Mouse (Mus musculus): ENCODE measurements around the gene Top3a. TPM values are rescaled to one million over a fixed set of nuclear protein-coding genes. Genes with fewer than 3 reads are reported as not detected.
"Not testable (repeated sequence)": the region's sequence is repeated elsewhere in the genome, so short reads cannot be mapped to it uniquely, and the experiment has no call there.

Top3a gene
- polyA plus RNA-seq (2015; fragmentation: Nextera tagmentation; extraction: Ambion mirVana): 6.7 and 8.5 TPM in 2 replicates

DNA sequence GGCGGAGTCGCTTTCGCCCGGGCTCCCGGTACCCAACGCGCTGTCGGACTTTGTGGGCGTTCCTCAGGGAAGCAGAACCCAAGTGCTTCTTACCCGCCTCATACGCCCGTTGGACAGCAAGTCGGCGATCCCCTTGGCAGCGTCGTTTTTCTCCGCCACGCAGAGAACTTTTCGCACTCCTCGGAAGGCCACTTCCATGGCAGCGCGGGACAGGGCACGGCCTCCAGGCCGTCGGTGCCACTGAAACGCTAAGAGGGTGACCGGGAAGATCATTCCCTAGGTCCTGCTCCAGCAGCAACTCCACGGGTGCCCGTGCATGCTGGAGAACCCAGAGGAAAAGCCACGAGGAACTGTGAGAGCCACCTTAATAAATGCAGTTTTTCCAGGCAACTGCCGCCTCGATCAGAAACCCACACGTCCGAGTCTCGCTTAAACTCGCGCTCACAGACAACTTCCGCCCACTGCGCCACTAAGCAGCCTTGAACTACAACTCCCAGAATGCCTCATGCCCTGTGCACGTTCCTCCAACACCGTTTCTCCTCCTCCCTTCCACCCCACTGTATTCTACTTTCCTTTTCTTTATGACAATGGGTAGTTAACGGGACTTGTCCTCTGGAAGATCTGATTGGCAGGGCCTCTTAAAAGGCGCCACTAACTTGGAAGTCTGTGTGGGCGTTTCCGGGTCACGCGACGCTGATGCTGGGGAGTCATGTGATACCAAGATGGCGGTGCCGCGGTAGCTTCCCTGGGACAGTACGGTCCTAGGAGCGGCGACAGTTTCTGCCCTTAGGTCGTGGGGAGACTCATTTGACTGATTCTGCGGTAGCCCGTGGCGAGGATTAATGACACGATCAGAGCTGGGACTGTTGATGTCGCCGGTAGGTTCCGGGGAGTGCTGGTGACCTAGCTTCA is at the start of gene Top3a, which contains the start of gene Smcr8:
Top3a (minus strand) TSS at position 537 of the 912 bp plus-strand sequence.
Smcr8 (plus strand) TSS at position 696 of the 912 bp plus-strand sequence.
- Histone ChIP-seq H3K36me3 (peaks cover 28% of the 10 kb centered on the region), H3K9ac (peak within 1 kb of the TSS; percentile 87), H3K27ac (peak within 1 kb of the TSS; percentile 91), H3K4me1 (replicated peaks) (peaks cover 74% of the 10 kb centered on the region), H3K4me3 (replicated peaks) (peak within 1 kb of the TSS; percentile 85), H3K4me2 (peak within 1 kb of the TSS; percentile 91), H3K27me3 (no peaks in the 10 kb centered on the region), H3K9me3 (replicated peaks) (no peaks in the 10 kb centered on the region)
- peak; percentile 91 for ATAC-seq (ENCODE audit: low read depth)
- under 1% methylated on average over 62 of the region's 62 CpGs for WGBS (ENCODE audit: insufficient replicate concordance)
- DNase-seq: peak; percentile 80

DNA sequence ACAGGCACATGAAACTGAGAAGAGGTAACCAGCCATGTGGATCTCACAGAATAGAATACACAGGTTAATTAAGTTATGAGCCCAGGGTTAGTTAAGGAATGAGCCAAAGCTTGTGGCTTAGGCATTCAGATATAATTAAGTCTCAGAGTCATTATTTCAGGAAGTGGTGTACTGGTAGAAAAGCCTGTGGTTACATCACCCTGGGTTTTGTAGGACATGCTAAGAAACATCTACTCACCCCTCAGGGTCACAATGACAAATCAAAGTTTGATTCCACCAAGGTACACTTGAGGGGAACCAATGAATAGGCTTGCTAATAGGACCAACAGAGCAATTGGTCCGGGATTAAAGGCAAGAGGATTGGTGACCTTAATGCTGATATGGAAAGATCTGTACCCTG is 49.5 kb upstream of the Top3a start:
- no peaks in the 10 kb centered on the region for H3K27me3 ChIP-seq
- H3K9me3 ChIP-seq (replicated peaks): no peaks in the 10 kb centered on the region
- ATAC-seq (ENCODE audit: low read depth) (no peak), DNase-seq (no peak)
- H3K36me3 ChIP-seq: no peaks in the 10 kb centered on the region
- no peak overlapping the region for H3K27ac ChIP-seq
- WGBS (ENCODE audit: insufficient replicate concordance): 31% methylated on average over 1 of the region's 1 CpGs
- H3K4me2 ChIP-seq: no peak overlapping the region
- peaks cover 17% of the 10 kb centered on the region for H3K4me1 ChIP-seq (replicated peaks)
- no peak overlapping the region for H3K9ac ChIP-seq
- H3K4me3 ChIP-seq (replicated peaks): no peak overlapping the region

DNA sequence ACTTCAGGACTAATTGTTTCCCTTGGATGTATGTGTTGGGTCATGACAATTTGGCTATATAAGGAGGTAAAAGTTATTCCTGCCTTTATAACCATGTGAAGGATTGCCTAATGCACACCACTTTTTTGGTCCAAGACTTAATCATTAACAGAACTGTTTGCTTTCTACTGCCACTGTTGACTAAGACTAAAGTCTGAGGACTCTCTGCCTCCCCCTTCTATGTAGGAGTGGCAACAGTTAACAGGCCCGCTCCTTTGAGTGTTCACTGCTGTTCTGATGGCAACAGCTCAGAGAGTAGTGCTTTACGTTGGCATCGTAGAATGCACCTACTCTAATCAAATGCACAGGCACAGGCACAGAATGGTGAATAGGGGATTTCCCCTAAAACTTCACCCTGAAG is 48.0 kb upstream of the Top3a start:
- no peak overlapping the region for H3K4me3 ChIP-seq (replicated peaks)
- H3K4me2 ChIP-seq: no peak overlapping the region
- no peak overlapping the region for H3K9ac ChIP-seq
- H3K27ac ChIP-seq: peak overlapping the region; percentile 10
- no peaks in the 10 kb centered on the region for H3K9me3 ChIP-seq (replicated peaks)
- H3K27me3 ChIP-seq: no peaks in the 10 kb centered on the region
- H3K36me3 ChIP-seq: no peaks in the 10 kb centered on the region
- ATAC-seq (ENCODE audit: low read depth) (peak; percentile 74), DNase-seq (no peak)
- 73% methylated on average over 3 of the region's 3 CpGs for WGBS (ENCODE audit: insufficient replicate concordance)
- peaks cover 7% of the 10 kb centered on the region for H3K4me1 ChIP-seq (replicated peaks)

DNA sequence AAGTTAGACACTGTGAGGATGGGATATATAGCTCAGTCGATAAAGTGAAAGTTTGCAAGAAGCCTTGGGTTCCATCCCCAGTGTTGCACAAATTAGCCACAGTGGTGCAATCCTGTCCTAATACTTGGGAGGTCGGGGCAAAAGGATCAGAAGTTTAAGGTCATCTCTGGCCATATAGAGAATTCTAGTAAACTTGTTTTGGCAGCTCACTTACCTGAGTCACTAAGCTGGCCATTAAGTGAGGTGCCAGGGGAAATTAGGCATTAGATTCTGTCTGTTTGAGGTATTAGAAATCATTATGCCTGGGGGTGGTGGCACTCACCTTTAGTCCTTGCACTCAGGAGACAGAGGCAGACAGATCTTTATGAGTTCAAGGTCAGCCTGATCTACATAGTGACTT is 46.6 kb upstream of the Top3a start:
- Histone ChIP-seq H3K4me3 (replicated peaks) (no peak overlapping the region), H3K4me1 (replicated peaks) (peaks cover 2% of the 10 kb centered on the region; the same call in 1 of the 2 replicates), H3K27ac (no peak overlapping the region), H3K27me3 (no peaks in the 10 kb centered on the region), H3K36me3 (no peaks in the 10 kb centered on the region), H3K9me3 (replicated peaks) (no peaks in the 10 kb centered on the region), H3K4me2 (no peak overlapping the region), H3K9ac (no peak overlapping the region)
- DNase-seq (no peak), ATAC-seq (ENCODE audit: low read depth) (no peak)
- WGBS (ENCODE audit: insufficient replicate concordance): 44% methylated on average over 2 of the region's 2 CpGs

DNA sequence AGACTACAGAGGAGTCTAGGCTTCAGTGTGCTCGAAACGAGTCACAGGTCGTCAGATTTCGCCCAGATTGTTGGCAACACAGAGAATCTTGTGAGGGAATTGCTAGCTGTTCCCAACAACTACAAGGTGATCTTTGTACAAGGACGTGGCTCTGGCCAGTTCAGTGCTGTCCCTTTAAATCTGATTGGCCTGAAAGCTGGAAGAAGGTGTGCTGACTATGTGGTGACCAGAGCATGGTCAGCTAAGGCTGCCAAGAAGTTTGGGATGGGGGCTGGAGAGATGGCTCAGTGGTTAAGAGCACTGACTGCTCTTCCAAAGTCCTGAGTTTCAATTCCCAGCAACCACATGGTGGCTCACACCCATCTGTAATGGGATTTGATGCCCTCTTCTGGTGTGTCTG is 39.2 kb upstream of the Top3a start:
- WGBS (ENCODE audit: insufficient replicate concordance): 49% methylated on average over 5 of the region's 5 CpGs
- H3K4me3 ChIP-seq (replicated peaks): no peak overlapping the region
- ATAC-seq (ENCODE audit: low read depth): no peak
- DNase-seq: no peak
- H3K36me3 ChIP-seq: no peaks in the 10 kb centered on the region
- H3K4me2 ChIP-seq: no peak overlapping the region
- no peak overlapping the region for H3K27ac ChIP-seq
- no peaks in the 10 kb centered on the region for H3K9me3 ChIP-seq (replicated peaks)
- H3K27me3 ChIP-seq: no peaks in the 10 kb centered on the region
- H3K4me1 ChIP-seq (replicated peaks): peaks cover 6% of the 10 kb centered on the region
- H3K9ac ChIP-seq: no peak overlapping the region

DNA sequence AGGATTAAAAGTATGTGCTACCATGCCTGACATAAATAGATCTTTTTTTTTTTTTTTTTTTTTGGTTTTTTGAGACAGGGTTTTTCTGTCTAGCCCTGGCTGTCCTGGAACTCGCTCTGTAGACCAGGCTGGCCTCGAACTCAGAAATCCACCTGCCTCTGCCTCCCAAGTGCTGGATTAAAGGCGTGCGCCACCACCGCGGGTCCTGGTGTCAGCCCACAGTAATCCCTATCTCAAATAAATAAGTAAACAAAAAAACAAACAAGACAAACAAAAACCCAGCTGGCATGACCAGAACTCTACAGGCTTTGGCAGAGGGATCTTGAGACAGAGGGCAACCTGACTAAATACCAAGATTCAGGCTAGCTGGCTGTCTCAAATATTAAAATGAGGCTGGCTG is 34.5 kb upstream of the Top3a start, which contains the start of gene Shmt1:
Shmt1 (minus strand) TSS at position 101 of the 400 bp plus-strand sequence.
- not testable (repeated sequence) for H3K9me3 ChIP-seq (replicated peaks); H3K27me3 ChIP-seq; H3K36me3 ChIP-seq; H3K27ac ChIP-seq; DNase-seq
- 0 out of 2 replicates have a peak, but pooled peaks have one; percentile 1 for ATAC-seq (ENCODE audit: low read depth)
- peak within 1 kb of the TSS; percentile 57 for H3K4me3 ChIP-seq (replicated peaks)
- WGBS (ENCODE audit: insufficient replicate concordance): 24% methylated on average over 6 of the region's 6 CpGs
- peaks cover 45% of the 10 kb centered on the region for H3K4me1 ChIP-seq (replicated peaks)
- H3K9ac ChIP-seq: peak within 1 kb of the TSS; percentile 51
- H3K4me2 ChIP-seq: peak within 1 kb of the TSS; percentile 75

DNA sequence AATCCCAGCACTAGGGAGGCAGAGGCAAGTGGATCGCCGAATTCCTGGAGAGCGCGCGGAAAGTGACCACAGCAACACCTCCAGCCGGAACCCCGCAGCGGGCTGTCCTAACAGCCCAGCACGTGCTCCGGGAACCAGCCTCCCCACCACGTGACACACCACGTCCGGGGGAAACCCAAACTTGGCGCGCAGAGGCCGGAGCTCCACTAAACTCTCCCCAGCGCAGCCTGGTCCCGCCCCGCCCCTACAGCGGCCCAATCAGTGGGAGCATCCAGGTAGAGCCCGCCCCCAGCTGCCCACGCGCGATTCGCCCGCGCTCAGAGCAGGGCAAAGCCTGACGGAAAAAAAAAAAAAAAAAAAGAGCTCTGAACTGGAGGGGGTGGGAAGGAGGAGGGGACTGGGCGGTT is 33.9 kb upstream of the Top3a start:
- Histone ChIP-seq H3K36me3 (peaks cover 4% of the 10 kb centered on the region; the same call in 1 of the 2 replicates), H3K4me2 (peak overlapping the region; percentile 75), H3K4me3 (replicated peaks) (peak overlapping the region; percentile 57), H3K9me3 (replicated peaks) (no peaks in the 10 kb centered on the region), H3K9ac (peak overlapping the region; percentile 51), H3K27ac (no peak overlapping the region), H3K27me3 (no peaks in the 10 kb centered on the region), H3K4me1 (replicated peaks) (peaks cover 45% of the 10 kb centered on the region)
- ATAC-seq (ENCODE audit: low read depth) (peak; percentile 98), DNase-seq (peak; percentile 90)
- WGBS (ENCODE audit: insufficient replicate concordance): under 1% methylated on average over 29 of the region's 29 CpGs

DNA sequence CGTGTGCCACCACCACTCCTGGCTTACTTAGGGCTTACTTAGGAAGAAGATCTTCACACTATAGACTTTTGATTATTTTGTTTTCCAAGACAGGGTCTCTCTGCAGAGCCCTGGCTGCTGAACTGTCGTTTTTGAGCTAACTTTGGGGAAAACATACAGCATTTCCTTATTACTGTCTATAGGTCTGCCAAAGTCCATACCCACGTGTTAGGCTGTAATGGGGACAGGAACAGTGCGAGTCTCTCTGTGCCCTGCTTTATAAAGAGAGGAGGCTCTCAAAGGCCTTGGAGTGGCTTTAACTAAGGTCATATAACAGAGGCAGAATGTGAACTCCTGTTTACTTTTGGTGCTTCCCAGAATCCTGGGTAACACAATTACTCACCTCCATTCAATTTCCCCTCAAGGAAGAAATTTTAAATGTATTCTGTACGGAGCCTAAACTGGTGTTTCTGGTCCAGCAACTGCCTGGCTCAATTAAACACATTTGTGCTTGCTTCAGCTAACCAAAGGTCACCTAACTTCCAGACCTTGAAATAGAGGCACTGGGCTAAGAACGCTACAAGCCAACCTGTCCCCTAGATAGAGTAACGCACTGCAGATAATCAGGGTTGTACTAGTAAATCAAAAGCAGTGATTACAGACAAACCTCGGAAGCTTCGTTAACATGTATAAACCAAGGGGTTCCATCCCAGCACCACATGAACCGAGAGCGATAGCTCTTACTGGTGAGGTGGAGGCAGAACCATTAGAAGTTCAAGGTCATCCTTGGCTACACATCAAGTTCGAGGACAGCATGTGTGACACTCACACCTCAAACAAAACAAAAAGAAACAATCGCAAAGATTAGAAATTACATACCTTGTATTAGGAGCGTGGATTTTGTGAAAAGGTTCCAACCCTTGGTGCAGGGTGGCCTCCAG is 33.1 kb upstream of the Top3a start:
- Histone ChIP-seq H3K4me3 (replicated peaks) (peak overlapping the region; percentile 57), H3K27ac (peak overlapping the region; percentile 23; the same call in 1 of the 2 replicates), H3K9me3 (replicated peaks) (no peaks in the 10 kb centered on the region), H3K4me2 (peak overlapping the region; percentile 75), H3K36me3 (peaks cover 10% of the 10 kb centered on the region; the same call in 1 of the 2 replicates), H3K4me1 (replicated peaks) (peaks cover 45% of the 10 kb centered on the region), H3K9ac (peak overlapping the region; percentile 51), H3K27me3 (no peaks in the 10 kb centered on the region)
- ATAC-seq (ENCODE audit: low read depth): no peak
- WGBS (ENCODE audit: insufficient replicate concordance): 5% methylated on average over 14 of the region's 14 CpGs
- no peak for DNase-seq

DNA sequence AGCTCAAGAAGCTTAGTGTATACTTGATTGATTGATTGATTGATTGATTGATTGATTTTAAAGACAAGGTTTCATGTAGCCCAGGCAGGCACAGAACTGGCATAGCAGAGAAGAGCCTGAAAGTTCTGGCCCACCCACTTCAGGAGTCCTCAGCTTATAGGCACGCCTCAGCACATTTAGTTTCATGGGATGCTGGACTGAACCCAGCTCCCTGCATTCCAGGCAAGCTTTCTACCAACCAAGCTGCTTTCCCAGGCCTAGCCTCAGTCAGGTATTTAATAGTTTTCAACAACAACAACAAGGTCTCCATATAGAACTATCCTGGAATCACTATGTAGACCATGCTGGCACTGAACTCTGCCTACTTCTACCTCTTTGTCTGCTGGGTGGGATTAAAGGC is 32.4 kb upstream of the Top3a start:
- DNase-seq: no peak
- Histone ChIP-seq H3K36me3 (peaks cover 10% of the 10 kb centered on the region; the same call in 1 of the 2 replicates), H3K9ac (peak overlapping the region; percentile 51; the same call in 1 of the 2 replicates), H3K4me3 (replicated peaks) (peak overlapping the region; percentile 57), H3K27ac (peak overlapping the region; percentile 23), H3K4me1 (replicated peaks) (peaks cover 45% of the 10 kb centered on the region), H3K9me3 (replicated peaks) (no peaks in the 10 kb centered on the region), H3K4me2 (peak overlapping the region; percentile 75), H3K27me3 (no peaks in the 10 kb centered on the region)
- ATAC-seq (ENCODE audit: low read depth): no peak
- WGBS (ENCODE audit: insufficient replicate concordance): 48% methylated on average over 1 of the region's 1 CpGs

DNA sequence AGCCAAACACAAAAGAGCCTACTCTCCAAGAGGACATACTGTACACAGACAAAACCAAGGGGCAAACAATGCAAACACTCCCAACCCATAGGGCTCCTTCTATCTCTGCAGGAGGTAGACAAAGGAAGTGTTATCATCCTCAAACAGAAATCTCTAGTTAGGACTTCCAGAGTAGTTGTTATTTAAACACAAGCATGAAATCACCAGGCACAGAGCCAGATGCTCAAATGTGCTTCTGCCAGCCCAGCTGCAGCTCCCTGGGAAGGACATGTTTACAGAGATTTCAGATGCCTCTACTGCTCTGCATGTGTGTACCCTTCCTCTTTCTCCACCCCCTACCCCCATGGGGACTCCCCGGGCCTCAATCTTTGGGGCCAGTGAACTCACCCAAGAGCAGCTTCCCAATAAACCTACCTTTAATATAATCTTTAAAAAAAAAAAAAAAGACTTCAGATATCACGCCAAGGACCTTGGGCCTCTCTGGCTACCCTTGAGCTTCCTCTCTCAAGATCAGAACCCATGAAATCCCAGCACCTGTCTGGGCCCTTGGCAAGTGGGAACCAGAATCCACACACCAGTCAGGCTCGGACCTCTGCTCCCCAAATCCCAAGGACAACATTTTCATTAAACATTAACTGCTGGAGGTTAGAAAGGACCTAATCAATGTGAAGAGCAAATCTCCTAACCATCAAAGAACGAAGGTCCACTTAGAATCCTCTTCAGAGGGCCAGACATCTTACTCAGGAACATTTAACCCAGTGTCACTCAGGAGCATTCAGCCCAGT is 31.3 kb upstream of the Top3a start:
- ATAC-seq (ENCODE audit: low read depth): no peak
- H3K27ac ChIP-seq: peak overlapping the region; percentile 50; the same call in 1 of the 2 replicates

More for the DNA sequence above, 31.3 kb upstream of the Top3a start:
- Histone ChIP-seq H3K4me1 (replicated peaks) (peaks cover 50% of the 10 kb centered on the region), H3K9me3 (replicated peaks) (no peaks in the 10 kb centered on the region), H3K36me3 (peaks cover 14% of the 10 kb centered on the region), H3K9ac (no peak overlapping the region), H3K27me3 (no peaks in the 10 kb centered on the region), H3K4me3 (replicated peaks) (peak overlapping the region; percentile 57), H3K4me2 (peak overlapping the region; percentile 75)
- WGBS (ENCODE audit: insufficient replicate concordance): 55% methylated on average over 4 of the region's 4 CpGs
- DNase-seq: no peak
